Mouse (Mus musculus): Measurements from ENCODE around the gene Prpf6. TPM values are rescaled to one million over a fixed set of nuclear protein-coding genes. Genes with fewer than 3 reads are reported as not detected.

Gene Prpf6
- polyA plus RNA-seq (2015; fragmentation: Nextera tagmentation; extraction: Ambion mirVana): 74.5 and 80.1 TPM in 2 replicates

DNA sequence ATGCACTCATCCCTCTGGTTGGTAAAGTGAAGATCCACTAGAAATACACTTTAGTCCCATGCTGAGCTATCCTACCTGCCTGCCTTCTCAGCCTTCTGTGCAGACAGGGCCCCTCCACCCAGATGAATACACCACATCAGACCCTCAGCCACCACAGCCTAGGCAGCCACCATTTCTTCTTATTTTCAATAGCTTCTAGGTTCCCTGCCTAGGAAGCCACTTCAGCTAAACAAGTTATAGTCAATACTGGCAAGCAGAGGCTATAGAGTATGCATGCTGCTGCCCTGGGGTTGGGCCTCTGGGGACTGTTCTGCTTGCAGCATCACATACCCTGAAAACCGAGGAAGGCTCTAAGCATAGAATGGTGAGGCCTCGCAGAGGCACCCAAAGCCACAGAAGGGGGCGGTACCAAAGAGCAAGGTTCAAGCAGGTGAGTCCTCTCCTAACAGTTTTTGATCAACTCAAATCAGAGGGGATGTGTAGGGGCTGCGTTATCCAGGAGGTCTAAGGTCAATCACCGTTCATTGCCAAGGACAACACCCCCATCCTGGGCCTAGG, at the start of gene Prpf6:
Gene Prpf6 (plus strand): TSS at position 341 of the 558 bp plus-strand sequence.
- peak within 1 kb of the TSS; percentile 96 for H3K4me3 ChIP-seq (replicated peaks; ENCODE audit: low read length)
- no peaks in the 10 kb centered on the region for H3K27me3 ChIP-seq (replicated peaks; ENCODE audit: control insufficient read depth, insufficient read depth, low read length)
- ATAC-seq: no peak
- H3K4me1 ChIP-seq (replicated peaks; ENCODE audit: control insufficient read depth, insufficient read depth, low read length): peaks cover 23% of the 10 kb centered on the region
- H3K36me3 ChIP-seq (ENCODE audit: control insufficient read depth, insufficient read depth): peaks cover 14% of the 10 kb centered on the region
- peak within 1 kb of the TSS; percentile 94 for H3K9ac ChIP-seq (replicated peaks; ENCODE audit: low read depth, low read length)
- 18% methylated on average over 5 of the region's 5 CpGs for WGBS
- peak within 1 kb of the TSS; percentile 62 for H3K4me2 ChIP-seq (ENCODE audit: low read length)
- peak within 1 kb of the TSS; percentile 82 for H3K27ac ChIP-seq (ENCODE audit: low read length)
- H3K9me3 ChIP-seq (ENCODE audit: control insufficient read depth, low read length): no peaks in the 10 kb centered on the region

DNA sequence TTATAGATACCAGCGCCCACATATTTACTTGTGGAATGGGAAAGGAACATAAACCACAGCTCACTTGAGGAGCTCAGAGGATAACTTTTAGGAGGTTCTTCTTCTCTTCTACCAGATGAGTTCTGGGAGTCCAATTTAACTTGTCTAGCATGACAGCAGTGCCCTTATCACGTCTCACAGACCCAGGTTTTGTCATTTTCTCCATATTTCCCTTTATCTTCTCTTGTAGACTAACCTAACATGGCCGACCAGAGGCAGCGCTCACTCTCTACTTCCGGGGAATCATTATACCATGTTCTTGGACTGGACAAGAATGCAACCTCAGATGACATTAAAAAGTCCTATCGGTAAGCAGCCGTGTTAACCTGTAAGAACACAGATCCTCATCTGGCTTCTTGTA, 45.5 kb upstream of the Prpf6 start:
- no peak overlapping the region for H3K9ac ChIP-seq (replicated peaks; ENCODE audit: low read depth, low read length)
- H3K4me1 ChIP-seq (replicated peaks; ENCODE audit: control insufficient read depth, insufficient read depth, low read length): no peaks in the 10 kb centered on the region
- H3K4me2 ChIP-seq (ENCODE audit: low read length): no peak overlapping the region
- H3K27me3 ChIP-seq (replicated peaks; ENCODE audit: control insufficient read depth, insufficient read depth, low read length): no peaks in the 10 kb centered on the region
- H3K36me3 ChIP-seq (ENCODE audit: control insufficient read depth, insufficient read depth): peaks cover 31% of the 10 kb centered on the region
- 97% methylated on average over 7 of the region's 7 CpGs for WGBS
- H3K4me3 ChIP-seq (replicated peaks; ENCODE audit: low read length): no peak overlapping the region
- H3K27ac ChIP-seq (ENCODE audit: low read length): no peak overlapping the region
- ATAC-seq: no peak
- no peaks in the 10 kb centered on the region for H3K9me3 ChIP-seq (ENCODE audit: control insufficient read depth, low read length)

DNA sequence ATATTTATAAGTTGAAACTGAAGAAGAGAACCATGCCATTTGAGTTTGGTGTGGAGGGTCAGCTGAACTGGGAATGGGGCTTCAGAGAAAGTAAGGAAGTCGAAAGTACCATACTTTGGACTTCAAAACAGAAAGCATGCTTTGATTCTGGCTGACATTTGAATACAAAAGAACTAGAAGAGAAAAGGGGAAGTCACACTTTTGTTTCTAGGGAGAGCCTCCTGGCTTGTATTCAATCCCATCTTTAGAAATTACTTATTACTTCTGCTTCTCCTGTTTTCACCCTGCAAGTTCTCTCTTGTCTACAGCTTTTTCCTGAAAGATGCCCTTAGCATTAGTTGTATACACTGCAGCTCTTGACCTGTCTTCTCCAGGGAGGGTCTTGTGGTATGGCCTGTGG, 43.4 kb upstream of the Prpf6 start:
- H3K36me3 ChIP-seq (ENCODE audit: control insufficient read depth, insufficient read depth): peaks cover 44% of the 10 kb centered on the region
- no peaks in the 10 kb centered on the region for H3K27me3 ChIP-seq (replicated peaks; ENCODE audit: control insufficient read depth, insufficient read depth, low read length)
- H3K27ac ChIP-seq (ENCODE audit: low read length): no peak overlapping the region
- 82% methylated on average over 1 of the region's 1 CpGs for WGBS
- no peaks in the 10 kb centered on the region for H3K9me3 ChIP-seq (ENCODE audit: control insufficient read depth, low read length)
- H3K9ac ChIP-seq (replicated peaks; ENCODE audit: low read depth, low read length): no peak overlapping the region
- H3K4me3 ChIP-seq (replicated peaks; ENCODE audit: low read length): no peak overlapping the region
- H3K4me1 ChIP-seq (replicated peaks; ENCODE audit: control insufficient read depth, insufficient read depth, low read length): no peaks in the 10 kb centered on the region
- no peak for ATAC-seq
- H3K4me2 ChIP-seq (ENCODE audit: low read length): no peak overlapping the region

DNA sequence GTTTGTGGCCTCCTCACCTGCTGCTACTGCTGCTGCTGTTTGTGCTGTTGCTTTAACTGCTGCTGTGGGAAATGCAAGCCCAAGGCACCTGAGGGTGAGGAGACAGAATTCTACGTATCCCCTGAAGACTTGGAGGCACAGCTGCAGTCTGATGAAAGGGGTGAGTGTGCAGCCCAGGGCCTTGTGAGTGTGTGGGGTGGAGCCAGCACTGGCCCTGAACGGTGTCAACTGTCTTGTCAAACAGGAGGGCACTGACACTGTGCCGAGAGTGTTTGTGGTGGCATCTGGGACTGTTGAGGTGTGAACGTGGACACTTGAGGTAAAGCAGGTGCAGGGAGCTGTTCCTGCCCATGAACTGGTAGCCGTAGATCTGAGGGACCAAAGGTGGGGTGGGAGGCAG, 43.0 kb upstream of the Prpf6 start:
- no peaks in the 10 kb centered on the region for H3K4me1 ChIP-seq (replicated peaks; ENCODE audit: control insufficient read depth, insufficient read depth, low read length)
- H3K27ac ChIP-seq (ENCODE audit: low read length): no peak overlapping the region
- peaks cover 44% of the 10 kb centered on the region for H3K36me3 ChIP-seq (ENCODE audit: control insufficient read depth, insufficient read depth)
- no peak overlapping the region for H3K4me2 ChIP-seq (ENCODE audit: low read length)
- H3K9me3 ChIP-seq (ENCODE audit: control insufficient read depth, low read length): no peaks in the 10 kb centered on the region
- no peak overlapping the region for H3K4me3 ChIP-seq (replicated peaks; ENCODE audit: low read length)
- no peak for ATAC-seq
- no peaks in the 10 kb centered on the region for H3K27me3 ChIP-seq (replicated peaks; ENCODE audit: control insufficient read depth, insufficient read depth, low read length)
- H3K9ac ChIP-seq (replicated peaks; ENCODE audit: low read depth, low read length): no peak overlapping the region
- 90% methylated on average over 5 of the region's 5 CpGs for WGBS

DNA sequence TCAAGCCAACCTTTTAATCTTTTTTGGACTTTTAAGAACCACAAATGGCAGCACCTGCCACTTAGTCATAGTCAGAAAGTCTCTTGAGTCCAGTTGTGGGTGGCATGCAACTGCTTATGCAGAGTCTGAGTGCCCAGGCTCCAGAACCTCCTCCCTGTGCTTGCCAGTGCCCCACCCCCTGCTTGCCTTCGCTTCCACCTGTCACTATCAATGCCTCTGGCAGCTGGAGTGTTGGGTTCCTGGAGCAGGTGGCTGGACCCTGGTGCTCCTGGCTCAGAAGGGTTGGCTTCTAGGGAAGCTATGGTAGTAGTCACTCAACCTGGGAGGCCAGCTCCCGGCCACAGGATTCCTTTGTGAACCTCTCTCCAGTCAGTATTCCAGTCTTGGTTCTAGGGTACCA, 41.4 kb upstream of the Prpf6 start:
- peaks cover 44% of the 10 kb centered on the region for H3K36me3 ChIP-seq (ENCODE audit: control insufficient read depth, insufficient read depth)
- no peaks in the 10 kb centered on the region for H3K27me3 ChIP-seq (replicated peaks; ENCODE audit: control insufficient read depth, insufficient read depth, low read length)
- WGBS: 95% methylated on average over 2 of the region's 2 CpGs
- no peaks in the 10 kb centered on the region for H3K9me3 ChIP-seq (ENCODE audit: control insufficient read depth, low read length)
- H3K27ac ChIP-seq (ENCODE audit: low read length): no peak overlapping the region
- no peak overlapping the region for H3K4me2 ChIP-seq (ENCODE audit: low read length)
- ATAC-seq: no peak
- H3K4me1 ChIP-seq (replicated peaks; ENCODE audit: control insufficient read depth, insufficient read depth, low read length): no peaks in the 10 kb centered on the region
- no peak overlapping the region for H3K4me3 ChIP-seq (replicated peaks; ENCODE audit: low read length)
- no peak overlapping the region for H3K9ac ChIP-seq (replicated peaks; ENCODE audit: low read depth, low read length)

DNA sequence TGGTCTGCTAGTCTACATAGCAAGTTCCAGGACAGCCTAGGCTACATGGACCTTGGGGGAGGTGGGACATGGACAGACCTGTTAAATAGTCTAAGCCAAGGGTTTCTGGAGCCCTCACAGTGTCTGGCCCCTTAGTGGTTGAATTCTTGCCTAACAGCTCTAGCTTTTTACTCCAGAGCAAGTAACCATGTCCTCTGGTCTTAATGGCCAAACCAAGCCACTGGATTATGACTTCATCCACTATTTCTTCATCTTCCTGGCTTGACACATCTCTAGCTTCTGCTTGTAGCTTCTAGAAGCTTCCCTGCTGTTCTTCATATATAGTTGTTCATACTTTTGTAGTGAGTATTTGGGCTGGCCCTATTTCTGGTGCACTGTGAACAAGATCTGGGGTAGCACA, 37.9 kb upstream of the Prpf6 start:
- Histone ChIP-seq H3K9ac (replicated peaks; ENCODE audit: low read depth, low read length) (no peak overlapping the region), H3K9me3 (ENCODE audit: control insufficient read depth, low read length) (no peaks in the 10 kb centered on the region), H3K4me1 (replicated peaks; ENCODE audit: control insufficient read depth, insufficient read depth, low read length) (no peaks in the 10 kb centered on the region), H3K4me3 (replicated peaks; ENCODE audit: low read length) (no peak overlapping the region), H3K36me3 (ENCODE audit: control insufficient read depth, insufficient read depth) (peaks cover 30% of the 10 kb centered on the region), H3K27me3 (replicated peaks; ENCODE audit: control insufficient read depth, insufficient read depth, low read length) (no peaks in the 10 kb centered on the region), H3K4me2 (ENCODE audit: low read length) (no peak overlapping the region), H3K27ac (ENCODE audit: low read length) (no peak overlapping the region)
- ATAC-seq: no peak

DNA sequence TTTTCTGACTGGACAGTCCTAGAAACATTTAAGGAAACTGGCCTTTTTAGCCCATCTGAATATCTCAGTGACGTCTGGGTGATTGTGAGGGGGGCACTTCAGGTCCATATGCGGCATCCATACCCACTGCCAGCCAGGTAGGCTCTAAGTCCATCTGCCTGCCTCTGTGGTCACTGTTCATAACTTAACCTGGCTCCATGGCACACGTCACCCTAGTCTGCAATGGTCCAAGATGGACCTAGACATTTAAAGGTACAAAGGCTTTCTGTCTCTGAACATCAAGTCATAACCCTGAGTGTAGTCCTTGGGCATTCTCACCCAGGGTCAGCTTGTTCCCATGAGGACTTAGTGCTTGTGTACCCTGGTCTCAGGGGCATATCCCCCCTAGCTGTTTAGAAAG, 24.3 kb upstream of the Prpf6 start:
- H3K9ac ChIP-seq (replicated peaks; ENCODE audit: low read depth, low read length): no peak overlapping the region
- no peak for ATAC-seq
- H3K27me3 ChIP-seq (replicated peaks; ENCODE audit: control insufficient read depth, insufficient read depth, low read length): no peaks in the 10 kb centered on the region
- H3K9me3 ChIP-seq (ENCODE audit: control insufficient read depth, low read length): no peaks in the 10 kb centered on the region
- no peaks in the 10 kb centered on the region for H3K4me1 ChIP-seq (replicated peaks; ENCODE audit: control insufficient read depth, insufficient read depth, low read length)
- no peak overlapping the region for H3K27ac ChIP-seq (ENCODE audit: low read length)
- no peak overlapping the region for H3K4me3 ChIP-seq (replicated peaks; ENCODE audit: low read length)
- H3K4me2 ChIP-seq (ENCODE audit: low read length): no peak overlapping the region
- no peaks in the 10 kb centered on the region for H3K36me3 ChIP-seq (ENCODE audit: control insufficient read depth, insufficient read depth)
- 83% methylated on average over 3 of the region's 3 CpGs for WGBS

DNA sequence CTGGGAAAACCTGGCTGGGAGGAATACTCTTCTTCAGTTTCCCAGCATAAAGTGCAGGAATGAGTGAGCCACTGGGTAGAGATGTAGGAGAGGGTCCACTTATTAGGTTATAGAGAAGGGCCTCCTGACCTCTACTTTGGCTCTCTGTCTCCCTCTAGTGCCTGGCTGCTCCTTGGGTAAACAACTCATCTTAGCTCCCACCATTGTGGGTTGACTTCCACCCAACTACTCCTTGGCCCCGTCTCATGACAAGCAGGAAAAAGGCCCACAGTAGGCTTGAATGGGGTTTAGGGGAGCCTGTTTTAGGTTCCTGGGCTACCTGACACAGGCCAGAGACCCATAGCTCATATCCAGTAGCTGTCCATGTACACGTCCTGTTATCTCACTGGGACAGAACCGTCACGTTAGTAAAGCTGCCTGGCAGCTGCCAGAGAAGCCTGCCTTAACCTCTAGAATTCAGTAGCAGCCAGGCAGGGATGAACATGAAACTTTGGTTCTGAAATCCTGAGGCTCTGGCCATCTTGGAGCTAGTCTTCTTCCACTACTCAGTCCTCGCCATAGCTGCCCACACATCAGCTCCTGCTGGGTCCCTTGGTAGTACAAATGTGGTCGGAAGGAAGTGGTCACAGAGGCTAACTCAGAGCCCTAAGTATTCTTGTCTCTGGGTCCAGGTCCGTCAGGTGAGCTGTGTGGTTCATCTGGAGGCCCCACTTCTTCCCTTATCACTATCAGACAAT, 23.2 kb upstream of the Prpf6 start:
- no peaks in the 10 kb centered on the region for H3K9me3 ChIP-seq (ENCODE audit: control insufficient read depth, low read length)
- no peak for ATAC-seq
- no peak overlapping the region for H3K4me2 ChIP-seq (ENCODE audit: low read length)
- no peak overlapping the region for H3K27ac ChIP-seq (ENCODE audit: low read length)
- no peak overlapping the region for H3K4me3 ChIP-seq (replicated peaks; ENCODE audit: low read length)
- no peaks in the 10 kb centered on the region for H3K27me3 ChIP-seq (replicated peaks; ENCODE audit: control insufficient read depth, insufficient read depth, low read length)
- H3K9ac ChIP-seq (replicated peaks; ENCODE audit: low read depth, low read length): no peak overlapping the region
- 81% methylated on average over 7 of the region's 7 CpGs for WGBS
- H3K4me1 ChIP-seq (replicated peaks; ENCODE audit: control insufficient read depth, insufficient read depth, low read length): no peaks in the 10 kb centered on the region
- no peaks in the 10 kb centered on the region for H3K36me3 ChIP-seq (ENCODE audit: control insufficient read depth, insufficient read depth)

DNA sequence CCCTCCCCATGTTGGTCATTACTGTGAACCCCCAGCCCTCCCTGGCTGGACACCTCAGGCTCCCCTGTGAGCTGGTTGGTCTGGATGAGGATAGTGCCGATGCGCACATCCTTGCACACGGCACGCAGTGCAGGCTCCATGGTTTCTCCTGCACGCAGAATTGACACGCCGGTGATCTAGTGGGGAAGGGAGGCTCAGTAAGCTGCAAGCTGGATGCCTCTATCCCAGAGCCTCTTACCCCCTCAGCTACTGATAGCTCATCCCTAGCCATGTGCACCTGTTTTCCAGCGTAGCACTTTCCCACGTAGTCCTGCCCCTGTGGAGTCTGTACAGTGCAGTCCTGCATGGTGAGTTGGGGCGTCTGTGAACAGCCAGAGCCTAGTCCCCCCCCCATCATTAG, 21.8 kb upstream of the Prpf6 start:
- Histone ChIP-seq H3K27me3 (replicated peaks; ENCODE audit: control insufficient read depth, insufficient read depth, low read length) (no peaks in the 10 kb centered on the region), H3K4me2 (ENCODE audit: low read length) (no peak overlapping the region), H3K4me3 (replicated peaks; ENCODE audit: low read length) (no peak overlapping the region), H3K36me3 (ENCODE audit: control insufficient read depth, insufficient read depth) (no peaks in the 10 kb centered on the region), H3K4me1 (replicated peaks; ENCODE audit: control insufficient read depth, insufficient read depth, low read length) (no peaks in the 10 kb centered on the region), H3K9me3 (ENCODE audit: control insufficient read depth, low read length) (no peaks in the 10 kb centered on the region), H3K9ac (replicated peaks; ENCODE audit: low read depth, low read length) (no peak overlapping the region), H3K27ac (ENCODE audit: low read length) (no peak overlapping the region)
- 93% methylated on average over 10 of the region's 10 CpGs for WGBS
- ATAC-seq: 0 out of 2 replicates have a peak, but pooled peaks have one; percentile 11

Data from forebrain, embryonic 16.5 days (tissue).